Mouse (Mus musculus): ENCODE data around the gene Fgfr4. TPM values are rescaled to one million over a fixed set of nuclear protein-coding genes. Genes with fewer than 3 reads are reported as not detected.

The Fgfr4 gene
- polyA plus RNA-seq, 1 experiment from 2014 or later: 19.8 TPM

DNA sequence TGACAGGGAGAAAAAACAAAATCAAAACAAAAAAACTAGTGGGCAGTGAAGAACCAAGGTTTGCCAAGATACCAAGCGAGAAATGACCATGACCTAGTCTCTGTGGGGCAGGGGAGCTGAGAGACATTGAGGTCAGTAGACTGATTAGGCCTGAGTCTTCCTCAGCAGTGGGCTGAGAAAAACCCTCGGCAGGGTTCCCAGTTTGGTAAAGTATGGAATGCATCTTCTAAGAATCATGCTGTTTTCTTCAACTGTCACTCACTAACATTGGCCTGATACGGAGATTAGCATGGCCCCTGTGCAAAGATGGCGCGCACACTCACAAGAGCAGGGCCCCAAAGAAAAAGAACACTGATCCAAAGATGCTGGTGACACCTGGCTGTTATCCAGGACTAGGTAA, 1.5 kb downstream of the Fgfr4 start:
- no peak overlapping the region for H3K9ac ChIP-seq
- peaks cover 21% of the 10 kb centered on the region for H3K27me3 ChIP-seq
- peak overlapping the region; percentile 94 for H3K4me2 ChIP-seq
- no peaks in the 10 kb centered on the region for H3K9me3 ChIP-seq (replicated peaks)
- ATAC-seq (replicated peaks; ENCODE audit: low FRiP score): no peak
- peak overlapping the region; percentile 96; the same call in 1 of the 2 replicates for H3K27ac ChIP-seq
- peak overlapping the region; percentile 69; the same call in 1 of the 2 replicates for H3K4me3 ChIP-seq (replicated peaks)
- H3K36me3 ChIP-seq: peaks cover 14% of the 10 kb centered on the region
- 86% methylated on average over 5 of the region's 5 CpGs for WGBS
- H3K4me1 ChIP-seq: peaks cover 19% of the 10 kb centered on the region; the same call in 1 of the 2 replicates

DNA sequence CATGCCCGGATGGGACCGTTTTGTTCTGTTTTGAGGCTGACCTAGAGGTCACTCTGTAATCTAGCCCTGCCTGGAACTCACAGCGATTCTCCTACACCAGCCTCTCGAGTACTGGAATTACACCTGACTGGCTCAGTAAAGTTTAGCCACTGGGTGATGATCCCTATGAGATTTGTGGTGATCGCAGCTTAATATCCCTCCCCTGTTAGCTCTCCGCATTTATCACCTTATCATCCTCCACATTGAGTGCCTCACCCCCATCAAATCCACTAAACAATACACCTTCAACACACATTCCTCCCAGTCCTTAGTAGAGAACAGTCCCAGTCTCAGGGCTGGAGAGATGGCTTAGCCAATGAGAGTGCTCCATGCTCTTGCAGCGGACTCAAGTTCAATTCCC, 9.9 kb downstream of the Fgfr4 start:
- Histone ChIP-seq H3K27me3 (no peaks in the 10 kb centered on the region), H3K27ac (no peak overlapping the region), H3K4me1 (no peaks in the 10 kb centered on the region), H3K9ac (no peak overlapping the region), H3K9me3 (replicated peaks) (no peaks in the 10 kb centered on the region), H3K36me3 (peaks cover 53% of the 10 kb centered on the region), H3K4me2 (no peak overlapping the region), H3K4me3 (replicated peaks) (no peak overlapping the region)
- 48% methylated on average over 7 of the region's 7 CpGs for whole genome bisulfite sequencing
- no peak for ATAC-seq (replicated peaks; ENCODE audit: low FRiP score)

DNA sequence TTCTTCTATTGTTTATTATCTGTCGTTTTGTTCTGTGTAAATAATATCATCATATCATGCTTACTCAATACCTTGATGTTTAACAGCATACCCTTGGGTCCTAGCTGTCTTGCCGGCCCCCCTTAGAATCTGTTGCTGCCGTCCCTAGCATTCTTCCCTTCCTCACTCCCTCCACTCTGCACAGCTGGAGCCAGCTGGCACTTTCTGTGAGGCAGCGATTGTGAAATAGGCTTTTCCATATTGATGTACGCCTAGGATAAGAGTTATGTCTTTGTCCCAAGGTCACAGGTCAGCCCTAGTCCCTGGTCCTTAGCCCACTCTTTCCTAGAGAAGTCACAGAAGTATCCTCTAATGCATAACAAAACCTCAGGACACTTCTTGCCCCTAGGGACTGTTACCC, 11.1 kb downstream of the Fgfr4 start:
- Histone ChIP-seq H3K36me3 (peaks cover 52% of the 10 kb centered on the region), H3K9ac (no peak overlapping the region), H3K4me3 (replicated peaks) (no peak overlapping the region), H3K27me3 (no peaks in the 10 kb centered on the region), H3K9me3 (replicated peaks) (no peaks in the 10 kb centered on the region), H3K27ac (peak overlapping the region; percentile 32; the same call in 1 of the 2 replicates), H3K4me1 (peaks cover 11% of the 10 kb centered on the region), H3K4me2 (no peak overlapping the region)
- no peak for ATAC-seq (replicated peaks; ENCODE audit: low FRiP score)
- WGBS: 52% methylated on average over 5 of the region's 5 CpGs

DNA sequence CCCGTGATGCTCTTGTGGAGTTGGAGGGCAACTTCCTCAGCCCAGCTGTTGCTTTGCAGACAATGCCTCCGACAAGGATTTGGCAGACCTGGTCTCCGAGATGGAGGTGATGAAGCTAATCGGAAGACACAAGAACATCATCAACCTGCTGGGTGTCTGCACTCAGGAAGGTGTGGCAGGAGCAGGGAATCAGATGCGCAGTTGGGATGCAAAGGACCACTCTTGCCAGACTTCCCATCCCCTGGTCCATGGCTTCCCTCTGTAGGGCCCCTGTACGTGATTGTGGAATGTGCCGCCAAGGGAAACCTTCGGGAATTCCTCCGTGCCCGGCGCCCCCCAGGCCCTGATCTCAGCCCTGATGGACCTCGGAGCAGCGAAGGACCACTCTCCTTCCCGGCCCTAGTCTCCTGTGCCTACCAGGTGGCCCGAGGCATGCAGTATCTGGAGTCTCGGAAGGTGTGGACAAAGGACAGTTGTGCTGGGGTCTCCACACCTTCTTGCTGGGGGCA, 13.4 kb downstream of the Fgfr4 start:
- no peak overlapping the region for H3K4me3 ChIP-seq (replicated peaks)
- H3K27me3 ChIP-seq: no peaks in the 10 kb centered on the region
- H3K4me1 ChIP-seq: peaks cover 26% of the 10 kb centered on the region
- ATAC-seq (replicated peaks; ENCODE audit: low FRiP score): no peak
- no peak overlapping the region for H3K9ac ChIP-seq
- no peak overlapping the region for H3K4me2 ChIP-seq
- 90% methylated on average over 16 of the region's 16 CpGs for WGBS
- peaks cover 34% of the 10 kb centered on the region for H3K36me3 ChIP-seq
- no peak overlapping the region for H3K27ac ChIP-seq
- H3K9me3 ChIP-seq (replicated peaks): no peaks in the 10 kb centered on the region

DNA sequence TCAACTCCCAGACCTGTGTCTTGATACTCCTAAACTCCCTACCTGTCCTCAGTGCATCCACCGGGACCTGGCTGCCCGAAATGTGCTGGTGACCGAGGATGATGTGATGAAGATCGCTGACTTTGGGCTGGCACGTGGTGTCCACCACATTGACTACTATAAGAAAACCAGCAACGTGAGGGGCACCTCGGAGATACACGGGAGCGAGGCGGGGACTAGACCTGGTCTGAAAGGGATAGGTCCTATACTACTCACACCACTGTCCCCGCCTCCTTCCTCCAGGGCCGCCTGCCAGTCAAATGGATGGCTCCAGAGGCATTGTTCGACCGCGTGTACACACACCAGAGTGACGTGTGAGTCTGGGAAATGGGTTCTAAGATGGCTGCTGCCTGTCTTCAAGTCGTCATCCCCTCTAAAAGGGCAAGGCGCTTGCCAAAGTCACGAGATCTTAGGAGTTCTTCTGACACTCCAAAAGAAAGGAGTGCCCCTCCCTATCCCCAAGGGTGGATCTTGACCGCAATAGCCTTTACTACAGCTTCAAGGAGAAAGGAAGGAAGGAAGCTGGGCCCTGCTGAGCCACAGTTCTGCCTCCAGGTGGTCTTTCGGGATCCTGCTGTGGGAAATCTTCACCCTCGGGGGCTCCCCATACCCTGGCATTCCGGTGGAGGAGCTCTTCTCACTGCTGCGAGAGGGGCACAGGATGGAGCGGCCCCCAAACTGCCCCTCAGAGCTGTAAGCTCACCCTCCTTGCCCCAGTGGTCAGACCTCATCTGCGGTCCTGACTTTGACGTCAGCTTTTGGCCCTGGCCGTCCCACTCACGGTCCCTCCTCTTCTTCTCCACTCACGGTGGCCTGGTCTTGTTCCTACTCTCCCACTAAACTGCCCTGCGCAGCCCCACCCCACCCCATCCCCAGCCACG, 14.6 kb downstream of the Fgfr4 start:
- H3K27me3 ChIP-seq: no peaks in the 10 kb centered on the region
- H3K9ac ChIP-seq: no peak overlapping the region
- peaks cover 24% of the 10 kb centered on the region for H3K36me3 ChIP-seq
- no peak for ATAC-seq (replicated peaks; ENCODE audit: low FRiP score)
- H3K4me2 ChIP-seq: no peak overlapping the region
- no peak overlapping the region for H3K4me3 ChIP-seq (replicated peaks)
- no peak overlapping the region for H3K27ac ChIP-seq
- H3K9me3 ChIP-seq (replicated peaks): no peaks in the 10 kb centered on the region
- 87% methylated on average over 32 of the region's 32 CpGs for WGBS
- peaks cover 38% of the 10 kb centered on the region for H3K4me1 ChIP-seq

DNA sequence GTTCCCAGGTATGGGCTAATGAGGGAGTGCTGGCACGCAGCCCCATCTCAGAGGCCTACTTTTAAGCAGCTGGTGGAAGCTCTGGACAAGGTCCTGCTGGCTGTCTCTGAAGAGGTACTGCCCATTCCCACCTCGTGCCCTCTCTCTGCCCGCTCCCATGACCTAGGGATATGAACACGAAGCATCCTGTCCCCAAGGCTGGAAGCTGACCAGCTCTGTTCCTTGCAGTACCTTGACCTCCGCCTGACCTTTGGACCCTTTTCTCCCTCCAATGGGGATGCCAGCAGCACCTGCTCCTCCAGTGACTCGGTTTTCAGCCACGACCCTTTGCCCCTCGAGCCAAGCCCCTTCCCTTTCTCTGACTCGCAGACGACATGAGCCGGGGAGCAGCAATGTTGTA, 15.4 kb downstream of the Fgfr4 start:
- H3K9me3 ChIP-seq (replicated peaks): no peaks in the 10 kb centered on the region
- WGBS: 75% methylated on average over 11 of the region's 11 CpGs
- peaks cover 45% of the 10 kb centered on the region for H3K4me1 ChIP-seq
- no peak for ATAC-seq (replicated peaks; ENCODE audit: low FRiP score)
- no peak overlapping the region for H3K9ac ChIP-seq
- peak overlapping the region; percentile 83 for H3K27ac ChIP-seq
- peaks cover 24% of the 10 kb centered on the region for H3K36me3 ChIP-seq
- H3K27me3 ChIP-seq: no peaks in the 10 kb centered on the region
- H3K4me3 ChIP-seq (replicated peaks): no peak overlapping the region
- no peak overlapping the region for H3K4me2 ChIP-seq

DNA sequence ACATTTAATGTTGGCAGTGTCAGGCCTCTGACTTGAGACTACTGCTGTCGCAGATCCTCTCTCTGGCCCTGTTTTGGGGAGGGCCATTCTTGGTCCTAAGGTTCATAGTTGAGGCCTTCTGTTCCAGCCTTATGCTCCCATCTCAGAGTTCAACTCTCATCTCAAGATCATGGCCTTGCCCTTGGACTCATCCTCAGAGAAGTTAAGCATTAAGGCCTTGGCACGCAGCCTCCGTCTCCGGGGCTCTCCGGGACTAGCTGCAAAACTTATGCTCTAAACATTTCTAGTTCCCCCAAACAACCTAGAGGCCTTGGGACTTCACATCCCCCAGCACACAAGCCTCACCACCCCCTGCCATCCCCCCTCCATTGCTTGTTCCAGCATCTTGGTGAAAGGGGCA, 15.8 kb downstream of the Fgfr4 start:
- no peak overlapping the region for H3K9ac ChIP-seq
- WGBS: 90% methylated on average over 5 of the region's 5 CpGs
- H3K36me3 ChIP-seq: peaks cover 21% of the 10 kb centered on the region
- peak overlapping the region; percentile 83 for H3K27ac ChIP-seq
- no peak overlapping the region for H3K4me3 ChIP-seq (replicated peaks)
- no peaks in the 10 kb centered on the region for H3K9me3 ChIP-seq (replicated peaks)
- H3K4me1 ChIP-seq: peaks cover 45% of the 10 kb centered on the region
- no peak for ATAC-seq (replicated peaks; ENCODE audit: low FRiP score)
- H3K27me3 ChIP-seq: no peaks in the 10 kb centered on the region
- H3K4me2 ChIP-seq: no peak overlapping the region

DNA sequence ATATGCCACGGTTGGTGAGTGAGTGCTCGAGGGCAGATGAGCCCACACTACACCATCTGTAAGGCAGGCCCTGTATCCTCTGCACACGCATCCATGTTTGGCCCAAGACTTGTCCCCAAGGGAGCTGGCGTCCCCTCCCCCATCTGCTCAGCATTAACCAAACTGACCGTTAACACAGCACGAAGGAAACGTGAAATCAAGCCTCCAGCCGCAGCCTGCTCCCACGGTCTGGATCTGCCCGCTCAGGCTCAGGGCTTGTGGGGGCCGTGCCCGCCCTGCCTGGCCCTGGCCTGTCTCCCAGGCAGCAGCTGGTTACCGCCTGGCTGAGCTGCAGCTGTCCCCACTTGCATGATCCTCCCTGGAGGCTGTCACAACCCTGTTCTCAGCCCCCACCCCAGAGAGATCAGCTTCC, 16.5 kb downstream of the Fgfr4 start:
- peak overlapping the region; percentile 83 for H3K27ac ChIP-seq
- no peak overlapping the region for H3K9ac ChIP-seq
- peaks cover 45% of the 10 kb centered on the region for H3K4me1 ChIP-seq
- H3K27me3 ChIP-seq: no peaks in the 10 kb centered on the region
- H3K36me3 ChIP-seq: peaks cover 14% of the 10 kb centered on the region
- no peaks in the 10 kb centered on the region for H3K9me3 ChIP-seq (replicated peaks)
- ATAC-seq (replicated peaks; ENCODE audit: low FRiP score): peak; percentile 90
- no peak overlapping the region for H3K4me2 ChIP-seq
- H3K4me3 ChIP-seq (replicated peaks): no peak overlapping the region
- WGBS: 33% methylated on average over 13 of the region's 13 CpGs

DNA sequence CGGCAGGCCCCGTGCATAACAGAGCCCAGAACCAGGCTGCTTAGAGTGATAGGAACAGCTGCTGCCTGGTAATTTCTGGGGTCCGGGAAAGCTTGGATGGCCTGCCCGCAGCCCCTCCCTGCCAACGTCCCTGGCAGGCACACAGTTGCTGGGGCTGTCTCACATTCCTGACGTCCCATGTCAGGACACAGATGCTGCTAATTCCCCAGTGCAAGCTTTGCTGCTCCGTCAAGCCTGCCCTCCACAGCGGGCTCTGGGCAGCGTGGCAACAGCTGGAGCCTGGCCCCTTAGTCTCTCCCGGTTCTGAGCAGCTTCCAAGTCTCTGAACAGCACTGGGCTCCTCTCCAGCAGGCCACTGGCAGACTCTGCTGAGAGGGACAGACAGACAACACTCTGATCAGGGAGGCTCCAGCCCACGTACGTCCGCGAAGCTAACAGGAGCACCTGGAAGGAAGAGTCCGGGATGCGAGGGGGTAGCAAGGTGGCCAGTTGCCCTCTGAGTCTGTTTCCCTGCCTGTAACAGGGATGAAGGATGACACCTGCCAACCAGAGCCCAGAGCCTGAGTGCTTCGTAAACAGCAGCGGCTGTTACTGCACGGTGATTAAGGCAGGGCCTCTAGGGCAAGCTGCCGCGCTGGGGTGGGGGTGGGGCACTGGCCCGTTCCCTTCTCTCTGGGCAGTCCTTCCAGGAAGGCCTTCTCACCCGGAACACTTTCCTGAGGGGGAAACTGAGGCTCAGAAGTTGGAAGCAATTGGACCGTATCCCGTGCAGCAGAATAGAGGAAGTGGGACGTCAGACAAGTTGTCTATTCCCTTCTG, 19.3 kb downstream of the Fgfr4 start:
- Histone ChIP-seq H3K27ac (peak overlapping the region; percentile 68), H3K4me3 (replicated peaks) (peak overlapping the region; percentile 10), H3K9ac (0 out of 2 replicates have a peak overlapping the region, but pooled peaks have one; percentile 8), H3K36me3 (no peaks in the 10 kb centered on the region), H3K4me2 (peak overlapping the region; percentile 47), H3K9me3 (replicated peaks) (no peaks in the 10 kb centered on the region), H3K4me1 (peaks cover 45% of the 10 kb centered on the region), H3K27me3 (no peaks in the 10 kb centered on the region)
- 16% methylated on average over 26 of the region's 26 CpGs for WGBS
- peak; percentile 59 for ATAC-seq (replicated peaks; ENCODE audit: low FRiP score)

DNA sequence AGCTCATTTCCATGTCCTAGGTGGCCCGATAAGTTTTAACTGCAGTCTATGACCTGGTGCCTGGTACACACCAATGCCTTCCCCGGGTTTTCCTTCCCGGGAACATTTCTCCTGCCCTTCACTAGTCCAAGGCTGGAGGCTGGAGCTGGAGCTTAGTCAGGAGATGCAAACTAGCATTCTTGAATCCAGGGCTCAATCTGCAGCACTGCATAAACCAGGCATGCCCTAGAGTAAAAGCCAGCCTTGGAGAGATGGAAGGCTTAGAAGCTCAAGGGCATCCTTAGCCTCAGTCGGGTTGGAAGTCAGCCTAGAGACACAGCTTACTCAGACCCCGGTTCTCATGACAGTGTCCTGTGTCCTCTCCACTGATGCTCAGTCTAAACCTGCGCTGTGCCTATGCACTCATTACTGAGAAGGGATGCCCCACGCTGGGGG, 19.9 kb downstream of the Fgfr4 start:
- 49% methylated on average over 7 of the region's 7 CpGs for WGBS
- peak overlapping the region; percentile 47 for H3K4me2 ChIP-seq
- H3K36me3 ChIP-seq: no peaks in the 10 kb centered on the region
- 0 out of 2 replicates have a peak overlapping the region, but pooled peaks have one; percentile 19 for H3K27ac ChIP-seq
- H3K4me3 ChIP-seq (replicated peaks): no peak overlapping the region
- no peaks in the 10 kb centered on the region for H3K9me3 ChIP-seq (replicated peaks)
- ATAC-seq (replicated peaks; ENCODE audit: low FRiP score): no peak
- no peak overlapping the region for H3K9ac ChIP-seq
- peaks cover 45% of the 10 kb centered on the region for H3K4me1 ChIP-seq
- no peaks in the 10 kb centered on the region for H3K27me3 ChIP-seq

DNA sequence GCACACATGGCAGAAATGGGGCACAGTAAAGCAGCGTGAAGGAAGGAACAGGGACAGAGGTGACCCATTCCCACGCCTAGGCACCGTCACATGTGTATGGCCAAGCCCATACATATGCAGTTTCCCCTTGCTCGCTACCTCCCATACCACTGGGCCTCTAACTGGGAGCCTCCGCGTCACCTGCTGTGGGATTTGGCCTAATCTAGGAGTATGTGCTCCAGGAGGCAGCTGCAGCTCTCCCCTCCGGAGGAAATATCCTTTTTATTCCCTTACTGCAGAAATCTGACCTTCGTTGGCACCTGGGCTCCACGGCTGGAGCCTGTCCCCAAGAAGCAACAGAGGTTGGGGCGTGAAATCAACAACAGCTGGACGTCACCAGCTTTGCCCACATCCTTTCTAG, 21.9 kb downstream of the Fgfr4 start:
- H3K4me3 ChIP-seq (replicated peaks): no peak overlapping the region
- H3K4me2 ChIP-seq: no peak overlapping the region
- peaks cover 30% of the 10 kb centered on the region for H3K4me1 ChIP-seq
- H3K9me3 ChIP-seq (replicated peaks): no peaks in the 10 kb centered on the region
- H3K27ac ChIP-seq: no peak overlapping the region
- ATAC-seq (replicated peaks; ENCODE audit: low FRiP score): no peak
- H3K9ac ChIP-seq: no peak overlapping the region
- no peaks in the 10 kb centered on the region for H3K27me3 ChIP-seq
- 79% methylated on average over 11 of the region's 11 CpGs for WGBS
- no peaks in the 10 kb centered on the region for H3K36me3 ChIP-seq

DNA sequence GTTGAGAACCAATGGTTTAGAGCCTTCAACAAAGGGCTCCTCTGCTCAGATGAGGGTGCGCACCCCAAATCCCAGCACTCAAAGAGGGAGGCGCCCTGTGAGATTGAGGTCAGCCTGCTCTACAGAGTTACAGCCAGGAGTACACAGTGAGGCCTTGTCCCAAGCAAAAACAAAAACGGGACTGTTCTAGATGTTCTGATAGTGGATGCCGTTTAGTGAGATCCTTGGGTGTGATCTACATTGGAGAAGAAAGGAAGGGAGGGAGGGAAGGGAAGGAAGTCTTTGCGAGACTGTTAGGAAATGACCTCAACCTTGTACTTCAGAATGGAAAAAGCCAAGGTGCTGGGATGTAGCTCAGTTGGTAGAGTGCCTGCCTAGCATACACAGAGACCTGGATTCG, 23.8 kb downstream of the Fgfr4 start:
- Histone ChIP-seq H3K9me3 (replicated peaks) (no peaks in the 10 kb centered on the region), H3K4me3 (replicated peaks) (no peak overlapping the region), H3K4me1 (peaks cover 19% of the 10 kb centered on the region), H3K9ac (no peak overlapping the region), H3K27me3 (no peaks in the 10 kb centered on the region), H3K36me3 (no peaks in the 10 kb centered on the region), H3K4me2 (no peak overlapping the region), H3K27ac (no peak overlapping the region)
- 81% methylated on average over 6 of the region's 6 CpGs for WGBS
- ATAC-seq (replicated peaks; ENCODE audit: low FRiP score): no peak
